Mouse (Mus musculus) adrenal gland, adult 18-20 months (tissue): ENCODE data around the gene Rcc2. TPM values are rescaled to one million over a fixed set of nuclear protein-coding genes. Genes with fewer than 3 reads are reported as not detected.

ENCODE experiments used
- DNase-seq, 2 experiments: peaks; one replicate each; pipeline ENCODE4 v3.0.0; 2021 to 2022; ENCODE audit warnings: low spot score in 2 of 2
- microRNA-seq, 2 experiments: library from miRNA; unstranded; fragments of <30 nt; microRNA quantifications; one replicate each; pipeline ENCODE4 v1.2.0; 2021; ENCODE audit warnings: borderline number of aligned reads in 2 of 2
- total RNA-seq, 2 experiments: library from RNA; stranded (reverse); gene quantifications; 1 replicate in 1 of 2; 2 replicates in 1 of 2; pipeline ENCODE4 v1.2.3; 2021

Gene Rcc2
- total RNA-seq, 2 experiments from 2014 or later = 46.4 to 72.2 TPM

DNA sequence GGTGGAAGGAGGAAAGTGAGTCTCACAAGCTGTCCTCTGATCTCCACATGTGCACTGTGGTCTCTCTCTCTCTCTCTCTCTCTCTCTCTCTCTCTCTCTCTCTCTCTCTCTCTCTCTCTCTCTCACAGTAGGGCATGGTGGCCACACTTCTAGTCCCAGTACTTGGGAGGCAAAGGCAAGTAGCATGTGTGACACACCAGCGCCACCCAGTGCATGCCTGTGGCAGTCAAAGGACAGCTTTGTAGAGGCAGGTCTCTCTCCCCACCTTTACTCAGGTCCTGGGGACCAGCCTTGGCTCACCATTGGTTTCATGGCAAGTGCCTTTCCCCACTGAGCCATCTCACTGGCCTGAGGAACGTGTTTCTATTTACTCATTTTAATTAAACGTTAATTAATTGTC is 44.3 kb downstream of the Rcc2 start:
- DNase-seq = peak; percentile 42 to 55

GRCm38 (mm10) chr4:140747978-140748377 is 47.6 kb downstream of the Rcc2 start:
- no peak for DNase-seq

GRCm38 (mm10) chr4:140750328-140750727 is 50.0 kb downstream of the Rcc2 start:
- DNase-seq = no peak

DNA sequence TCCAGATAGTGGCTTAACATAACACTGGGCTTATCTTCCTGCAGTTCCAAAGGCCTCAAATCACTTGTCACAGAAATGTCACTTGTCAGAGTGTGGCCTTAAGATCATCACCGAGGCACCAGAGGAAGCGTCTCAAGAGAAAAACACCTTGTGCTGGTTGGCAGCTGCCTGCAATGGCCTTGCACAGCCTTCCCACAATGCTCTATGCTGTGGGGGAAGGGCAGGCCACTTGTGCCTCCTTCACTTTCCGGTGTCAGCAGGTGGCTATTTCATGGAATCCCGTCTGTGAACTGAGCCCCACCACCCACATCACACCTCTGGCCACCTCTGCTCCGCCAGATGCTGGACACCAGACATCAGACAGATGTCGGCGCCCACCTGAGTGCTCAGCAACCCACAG is 53.0 kb downstream of the Rcc2 start:
- no peak for DNase-seq

DNA sequence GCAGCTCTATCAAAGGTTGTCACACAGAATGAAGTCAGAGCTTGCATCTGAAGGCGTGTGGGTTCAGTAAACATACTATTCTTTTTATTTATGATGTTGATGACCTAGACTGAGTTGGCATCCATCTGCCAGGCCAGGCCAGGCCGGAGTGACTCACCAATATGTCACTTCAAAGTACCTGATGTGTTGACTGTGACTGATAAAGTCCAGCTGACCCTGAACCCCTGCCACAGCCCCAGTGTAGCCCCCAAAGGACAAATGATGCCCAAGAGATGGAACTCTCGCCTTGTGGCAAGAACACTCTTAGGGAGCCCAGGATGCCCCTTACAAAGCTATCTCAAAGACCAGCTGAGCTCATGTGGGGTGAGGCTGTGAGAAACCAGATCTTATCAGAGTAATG is 55.5 kb downstream of the Rcc2 start:
- DNase-seq = peak in 1 of 2 experiments; percentile 31

- no peak for DNase-seq
Observed at GRCm38 (mm10) chr4:140761601-140762000, 61.3 kb downstream of the Rcc2 start.

GRCm38 (mm10) chr4:140763158-140763557 is 62.8 kb downstream of the Rcc2 start:
- DNase-seq = peak; percentile 48 to 67

DNA sequence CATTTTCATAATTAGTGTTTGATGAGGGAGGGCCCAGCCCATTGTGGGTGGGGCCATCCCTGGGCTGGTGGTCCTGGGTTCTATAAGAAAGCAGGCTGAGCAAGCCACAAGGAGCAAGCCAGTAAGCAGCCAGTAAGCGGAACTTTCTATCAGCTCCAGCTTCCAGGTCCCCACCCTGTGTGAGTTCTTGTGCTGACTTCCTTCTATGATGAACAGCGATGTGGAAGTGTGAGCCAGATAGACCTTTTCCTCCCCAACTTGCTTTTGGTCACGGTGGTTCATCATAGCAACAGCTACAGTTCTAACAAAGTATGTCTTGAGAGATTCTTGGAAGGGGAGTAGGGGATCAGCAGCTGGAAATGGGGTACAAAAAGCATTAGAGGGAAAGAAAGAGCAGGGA is 65.6 kb downstream of the Rcc2 start:
- DNase-seq = no peak

- DNase-seq = no peak
Observed at GRCm38 (mm10) chr4:140768973-140769372, 68.6 kb downstream of the Rcc2 start.

DNA sequence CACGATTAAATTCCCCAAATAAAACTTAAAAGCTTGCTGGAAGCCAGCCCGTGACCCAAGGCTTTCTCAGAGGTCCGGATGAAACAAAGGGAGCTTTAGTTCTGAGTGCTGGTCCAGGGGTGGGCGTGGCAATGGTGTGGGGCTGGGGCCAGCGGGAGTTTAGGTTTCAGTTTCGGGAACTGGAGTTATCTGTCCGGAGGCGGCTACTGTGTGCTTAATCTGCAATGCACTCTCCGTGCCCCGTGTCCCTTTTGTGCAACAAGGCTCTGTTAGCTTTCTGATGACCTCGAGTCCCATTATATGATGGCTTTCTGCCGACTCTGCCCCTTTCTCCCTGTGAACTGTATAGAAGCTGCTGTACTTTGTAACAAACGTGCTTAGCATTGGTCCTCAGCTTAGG is 70.1 kb downstream of the Rcc2 start:
- peak; percentile 26 to 42 for DNase-seq

DNA sequence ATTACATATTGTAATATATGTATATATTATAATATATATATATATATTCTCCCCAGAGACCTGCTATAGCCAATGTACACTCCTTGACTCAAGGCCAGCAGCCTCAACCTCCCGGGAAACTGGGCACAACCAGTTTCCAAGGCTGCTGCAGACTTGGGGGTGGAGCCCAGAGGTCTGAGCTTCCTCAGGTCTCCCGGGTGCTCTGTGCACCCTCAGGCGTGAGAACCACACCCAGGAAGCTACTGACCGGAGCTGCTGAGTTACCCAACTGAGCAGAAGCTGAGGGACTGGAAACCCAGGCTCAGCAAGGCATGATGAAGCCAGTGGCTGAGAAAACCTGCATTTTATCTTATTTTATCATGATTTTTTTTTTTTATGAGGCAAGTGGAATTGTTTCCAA is 70.8 kb downstream of the Rcc2 start:
- no peak for DNase-seq

Small RNAs within 50 kb of the gene (microRNA-seq; reads per million reads assigned to microRNA genes)
- gene Gm23045 (0 reads per million in 2 experiments), gene Gm25951 (0 reads per million in 2 experiments)

Other genes with a start within 250 kb of the Rcc2 start
- gene Arhgef10l, start 34.5 kb upstream of the Rcc2 start, total RNA-seq = 10 to 100 TPM in 1 of 2 experiments, 1 to 10 TPM in 1; 6.7 to 10.7 TPM
- gene Padi6, start 42.1 kb downstream of the Rcc2 start, total RNA-seq = not detected
- under 1 TPM; 0.17 to 0.99 TPM for gene Padi4, start 73.7 kb downstream of the Rcc2 start, total RNA-seq
- gene Padi3, start 110.1 kb downstream of the Rcc2 start, total RNA-seq = not detected
- not detected for gene Padi1, start 145.2 kb downstream of the Rcc2 start, total RNA-seq
- gene Padi2, start 205.8 kb downstream of the Rcc2 start, total RNA-seq = 1 to 10 TPM; 1.4 to 4.9 TPM